Mouse (Mus musculus): Measurements from ENCODE around the gene Neurod4. TPM values are rescaled to one million over a fixed set of nuclear protein-coding genes. Genes with fewer than 3 reads are reported as not detected.
"Not testable (repeated sequence)": the region's sequence is repeated elsewhere in the genome, so short reads cannot be mapped to it uniquely, and the experiment has no call there.

The Neurod4 gene
- polyA plus RNA-seq, 1 experiment from 2014 or later = not detected

GRCm38 (mm10) chr10:130311534-130312227, 31.6 kb upstream of the Neurod4 start:
- H3K4me3 ChIP-seq (ENCODE audit: low read length) = no peak overlapping the region
- no peak overlapping the region for H3K4me2 ChIP-seq (ENCODE audit: low read depth, low read length)
- H3K9me3 ChIP-seq (ENCODE audit: control insufficient read depth, low read length) = no peaks in the 10 kb centered on the region
- no peaks in the 10 kb centered on the region for H3K36me3 ChIP-seq (ENCODE audit: control insufficient read depth, insufficient read depth, low read length)
- no peak overlapping the region for H3K9ac ChIP-seq (ENCODE audit: low read length)
- ATAC-seq (ENCODE audit: low read depth) = no peak
- H3K4me1 ChIP-seq (replicated peaks; ENCODE audit: control insufficient read depth, insufficient read depth, low read length) = no peaks in the 10 kb centered on the region
- WGBS = 70% methylated on average over 2 of the region's 2 CpGs
- H3K27me3 ChIP-seq (ENCODE audit: control insufficient read depth, insufficient read depth, low read depth, low read length) = no peaks in the 10 kb centered on the region
- no peak overlapping the region for H3K27ac ChIP-seq (ENCODE audit: low read length)

GRCm38 (mm10) chr10:130304138-130304537, 24.1 kb upstream of the Neurod4 start:
- H3K4me1 ChIP-seq (replicated peaks; ENCODE audit: control insufficient read depth, insufficient read depth, low read length); H3K9ac ChIP-seq (ENCODE audit: low read length); H3K36me3 ChIP-seq (ENCODE audit: control insufficient read depth, insufficient read depth, low read length); ATAC-seq (ENCODE audit: low read depth); H3K4me3 ChIP-seq (ENCODE audit: low read length); H3K27ac ChIP-seq (ENCODE audit: low read length); H3K27me3 ChIP-seq (ENCODE audit: control insufficient read depth, insufficient read depth, low read depth, low read length); H3K4me2 ChIP-seq (ENCODE audit: low read depth, low read length); H3K9me3 ChIP-seq (ENCODE audit: control insufficient read depth, low read length): not testable (repeated sequence)
- 63% methylated on average over 3 of the region's 5 CpGs for WGBS

- not testable (repeated sequence) for H3K27me3 ChIP-seq (ENCODE audit: control insufficient read depth, insufficient read depth, low read depth, low read length); H3K27ac ChIP-seq (ENCODE audit: low read length); H3K36me3 ChIP-seq (ENCODE audit: control insufficient read depth, insufficient read depth, low read length); ATAC-seq (ENCODE audit: low read depth); H3K9me3 ChIP-seq (ENCODE audit: control insufficient read depth, low read length); H3K9ac ChIP-seq (ENCODE audit: low read length); H3K4me1 ChIP-seq (replicated peaks; ENCODE audit: control insufficient read depth, insufficient read depth, low read length); H3K4me3 ChIP-seq (ENCODE audit: low read length); H3K4me2 ChIP-seq (ENCODE audit: low read depth, low read length)
- WGBS = 19% methylated on average over 4 of the region's 4 CpGs
Observed at GRCm38 (mm10) chr10:130298748-130299147, 18.7 kb upstream of the Neurod4 start.

- 12% methylated on average over 3 of the region's 3 CpGs for WGBS
- no peak for ATAC-seq (ENCODE audit: low read depth)
- Histone ChIP-seq H3K36me3 (ENCODE audit: control insufficient read depth, insufficient read depth, low read length) (no peaks in the 10 kb centered on the region), H3K9ac (ENCODE audit: low read length) (no peak overlapping the region), H3K4me3 (ENCODE audit: low read length) (no peak overlapping the region), H3K9me3 (ENCODE audit: control insufficient read depth, low read length) (no peaks in the 10 kb centered on the region), H3K4me1 (replicated peaks; ENCODE audit: control insufficient read depth, insufficient read depth, low read length) (no peaks in the 10 kb centered on the region), H3K4me2 (ENCODE audit: low read depth, low read length) (no peak overlapping the region), H3K27ac (ENCODE audit: low read length) (no peak overlapping the region), H3K27me3 (ENCODE audit: control insufficient read depth, insufficient read depth, low read depth, low read length) (no peaks in the 10 kb centered on the region)
Observed at GRCm38 (mm10) chr10:130293741-130294408, 13.8 kb upstream of the Neurod4 start.

- Histone ChIP-seq H3K9ac (ENCODE audit: low read length) (no peak overlapping the region), H3K9me3 (ENCODE audit: control insufficient read depth, low read length) (no peaks in the 10 kb centered on the region), H3K4me2 (ENCODE audit: low read depth, low read length) (no peak overlapping the region), H3K4me3 (ENCODE audit: low read length) (no peak overlapping the region), H3K4me1 (replicated peaks; ENCODE audit: control insufficient read depth, insufficient read depth, low read length) (no peaks in the 10 kb centered on the region), H3K36me3 (ENCODE audit: control insufficient read depth, insufficient read depth, low read length) (no peaks in the 10 kb centered on the region), H3K27ac (ENCODE audit: low read length) (no peak overlapping the region), H3K27me3 (ENCODE audit: control insufficient read depth, insufficient read depth, low read depth, low read length) (no peaks in the 10 kb centered on the region)
- 40% methylated on average over 3 of the region's 3 CpGs for WGBS
- ATAC-seq (ENCODE audit: low read depth) = no peak
Observed at GRCm38 (mm10) chr10:130288007-130288406, 8.0 kb upstream of the Neurod4 start.

GRCm38 (mm10) chr10:130287201-130287600, 7.2 kb upstream of the Neurod4 start:
- no peak overlapping the region for H3K4me3 ChIP-seq (ENCODE audit: low read length)
- no peaks in the 10 kb centered on the region for H3K27me3 ChIP-seq (ENCODE audit: control insufficient read depth, insufficient read depth, low read depth, low read length)
- no peak for ATAC-seq (ENCODE audit: low read depth)
- H3K9me3 ChIP-seq (ENCODE audit: control insufficient read depth, low read length) = no peaks in the 10 kb centered on the region
- H3K9ac ChIP-seq (ENCODE audit: low read length) = no peak overlapping the region
- WGBS = 61% methylated on average over 1 of the region's 1 CpGs
- H3K4me2 ChIP-seq (ENCODE audit: low read depth, low read length) = no peak overlapping the region
- no peaks in the 10 kb centered on the region for H3K36me3 ChIP-seq (ENCODE audit: control insufficient read depth, insufficient read depth, low read length)
- H3K27ac ChIP-seq (ENCODE audit: low read length) = no peak overlapping the region
- H3K4me1 ChIP-seq (replicated peaks; ENCODE audit: control insufficient read depth, insufficient read depth, low read length) = no peaks in the 10 kb centered on the region

GRCm38 (mm10) chr10:130281982-130282449, 2.0 kb upstream of the Neurod4 start:
- no peak overlapping the region for H3K9ac ChIP-seq (ENCODE audit: low read length)
- WGBS = 33% methylated on average over 1 of the region's 1 CpGs

GRCm38 (mm10) chr10:130276496-130276895, 3.5 kb downstream of the Neurod4 start:
- Histone ChIP-seq H3K9me3 (ENCODE audit: control insufficient read depth, low read length) (no peaks in the 10 kb centered on the region), H3K4me2 (ENCODE audit: low read depth, low read length) (no peak overlapping the region), H3K4me1 (replicated peaks; ENCODE audit: control insufficient read depth, insufficient read depth, low read length) (no peaks in the 10 kb centered on the region), H3K4me3 (ENCODE audit: low read length) (no peak overlapping the region), H3K27ac (ENCODE audit: low read length) (no peak overlapping the region), H3K27me3 (ENCODE audit: control insufficient read depth, insufficient read depth, low read depth, low read length) (no peaks in the 10 kb centered on the region), H3K9ac (ENCODE audit: low read length) (no peak overlapping the region), H3K36me3 (ENCODE audit: control insufficient read depth, insufficient read depth, low read length) (no peaks in the 10 kb centered on the region)
- WGBS = 41% methylated on average over 2 of the region's 2 CpGs
- no peak for ATAC-seq (ENCODE audit: low read depth)

More at GRCm38 (mm10) chr10:130281982-130282449, 2.0 kb upstream of the Neurod4 start:
- no peak overlapping the region for H3K4me3 ChIP-seq (ENCODE audit: low read length)
- no peak overlapping the region for H3K27ac ChIP-seq (ENCODE audit: low read length)
- H3K27me3 ChIP-seq (ENCODE audit: control insufficient read depth, insufficient read depth, low read depth, low read length) = no peaks in the 10 kb centered on the region
- no peaks in the 10 kb centered on the region for H3K9me3 ChIP-seq (ENCODE audit: control insufficient read depth, low read length)
- no peaks in the 10 kb centered on the region for H3K36me3 ChIP-seq (ENCODE audit: control insufficient read depth, insufficient read depth, low read length)
- H3K4me1 ChIP-seq (replicated peaks; ENCODE audit: control insufficient read depth, insufficient read depth, low read length) = no peaks in the 10 kb centered on the region
- H3K4me2 ChIP-seq (ENCODE audit: low read depth, low read length) = no peak overlapping the region
- ATAC-seq (ENCODE audit: low read depth) = no peak

GRCm38 (mm10) chr10:130275759-130276158, 4.3 kb downstream of the Neurod4 start:
- Histone ChIP-seq H3K4me2 (ENCODE audit: low read depth, low read length) (no peak overlapping the region), H3K4me1 (replicated peaks; ENCODE audit: control insufficient read depth, insufficient read depth, low read length) (no peaks in the 10 kb centered on the region), H3K9me3 (ENCODE audit: control insufficient read depth, low read length) (no peaks in the 10 kb centered on the region), H3K27me3 (ENCODE audit: control insufficient read depth, insufficient read depth, low read depth, low read length) (no peaks in the 10 kb centered on the region), H3K9ac (ENCODE audit: low read length) (no peak overlapping the region), H3K36me3 (ENCODE audit: control insufficient read depth, insufficient read depth, low read length) (no peaks in the 10 kb centered on the region), H3K27ac (ENCODE audit: low read length) (no peak overlapping the region), H3K4me3 (ENCODE audit: low read length) (no peak overlapping the region)
- WGBS = 72% methylated on average over 2 of the region's 2 CpGs
- ATAC-seq (ENCODE audit: low read depth) = no peak

All from lung, embryonic 16.5 days (tissue).